Mouse (Mus musculus) neural tube, embryonic 12.5 days (tissue): ENCODE results near the gene Cyp3a59. TPM values are rescaled to one million over a fixed set of nuclear protein-coding genes. Genes with fewer than 3 reads are reported as not detected.
"Not testable (repeated sequence)": the region's sequence is repeated elsewhere in the genome, so short reads cannot be mapped to it uniquely, and the experiment has no call there.

Experiments
- ATAC-seq: fragments of 200-750 bp; cut with Nextera tagmentation; 2 replicates; pipeline ENCODE4 v1.8.0; 2017; ENCODE audit warnings: low read depth, mild to moderate bottlenecking, moderate TSS enrichment, moderate library complexity; ENCODE audit not compliant: low FRiP score
- H3K27ac ChIP-seq: fragments of 300-500 bp; sonication (generic); 2 replicates; pipeline ENCODE4 v1.5.1; 2016
- H3K27me3 ChIP-seq: fragments of 300-500 bp; sonication (generic); replicated peaks from 2 replicates; pipeline ENCODE4 v1.6.1; 2016; ENCODE audit warnings: mild to moderate bottlenecking
- H3K36me3 ChIP-seq: fragments of 300-500 bp; sonication (generic); 2 replicates; pipeline ENCODE4 v1.6.1; 2016; ENCODE audit warnings: mild to moderate bottlenecking
- H3K4me1 ChIP-seq: fragments of 300-500 bp; sonication (generic); 2 replicates; pipeline ENCODE4 v1.6.1; 2016
- H3K4me2 ChIP-seq: fragments of 300-500 bp; sonication (generic); replicated peaks from 2 replicates; pipeline ENCODE4 v1.6.1; 2016; ENCODE audit warnings: mild to moderate bottlenecking
- H3K4me3 ChIP-seq: fragments of 300-500 bp; sonication (generic); 2 replicates; pipeline ENCODE4 v1.5.1; 2016
- H3K9ac ChIP-seq: fragments of 300-500 bp; sonication (generic); 2 replicates; pipeline ENCODE4 v1.6.1; 2016; ENCODE audit warnings: mild to moderate bottlenecking
- H3K9me3 ChIP-seq: fragments of 300-500 bp; sonication (generic); 2 replicates; pipeline ENCODE4 v1.6.1; 2016; ENCODE audit warnings: mild to moderate bottlenecking
- WGBS: fragments of 180-500 bp; shearing (Covaris S2); methylation state at CpG from one replicate; pipeline ENCODE4 v1.1.7; 2016; 5-methylcytosine and 5-hydroxymethylcytosine counted together
- polyA plus RNA-seq: library from polyadenylated mRNA; unstranded; fragments of >200 nt; fragmentation: Nextera tagmentation; extraction: Ambion mirVana; gene quantifications from 2 replicates; pipeline ENCODE4 v1.2.1, GENCODE M21; 2016

The Cyp3a59 gene
- not detected in 2 replicates for polyA plus RNA-seq

DNA sequence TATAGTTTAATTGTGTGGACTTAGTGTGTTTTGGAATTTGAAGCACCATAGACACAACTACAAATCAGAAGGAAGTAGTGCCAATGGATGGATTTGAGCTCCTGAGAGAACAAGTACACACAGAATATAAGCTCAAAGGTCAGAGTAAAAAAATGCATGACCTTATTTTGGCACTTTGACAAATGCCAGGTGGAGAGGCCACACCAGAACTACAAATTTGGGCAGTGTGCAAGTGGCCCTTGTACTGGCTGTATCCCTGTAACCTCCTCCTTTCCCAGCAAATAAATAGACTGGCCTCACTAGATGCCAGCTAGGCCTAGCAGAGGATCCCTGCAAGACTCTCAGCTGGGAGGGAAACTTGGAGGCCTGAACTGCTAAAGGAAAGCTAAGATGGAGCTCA, at the start of gene Cyp3a59:
Cyp3a59 (plus strand) TSS at position 313 of the 400 bp plus-strand sequence.
- not testable (repeated sequence) for ATAC-seq, H3K27me3 ChIP-seq

DNA sequence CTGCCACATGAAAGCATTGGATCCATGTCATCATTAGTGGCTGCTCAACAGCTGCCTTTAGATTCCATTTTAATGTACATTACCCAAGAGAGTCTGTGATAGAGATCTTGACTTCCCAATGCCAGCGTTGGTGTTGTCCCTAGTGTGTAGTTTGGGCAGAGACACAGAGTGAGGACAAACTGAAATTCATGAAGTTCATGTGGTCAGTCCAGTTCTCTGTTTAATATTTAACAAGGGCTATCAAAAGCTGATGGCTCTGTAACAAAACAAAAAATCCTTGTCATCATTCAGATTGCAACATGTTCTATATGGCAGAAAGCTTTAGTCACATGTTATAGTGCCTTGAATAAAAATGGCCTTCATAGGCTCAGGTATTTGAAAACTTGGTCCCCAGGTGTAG, 9.0 kb upstream of the Cyp3a59 start:
- Histone ChIP-seq H3K27ac (no peak overlapping the region), H3K4me2 (no peak overlapping the region), H3K27me3 (no peaks in the 10 kb centered on the region), H3K4me3 (no peak overlapping the region), H3K36me3 (no peaks in the 10 kb centered on the region), H3K9ac (no peak overlapping the region), H3K4me1 (no peaks in the 10 kb centered on the region), H3K9me3 (peaks cover 41% of the 10 kb centered on the region)
- no peak for ATAC-seq
- 63% methylated on average over 1 of the region's 1 CpGs for WGBS

More for the DNA sequence above, at the start of gene Cyp3a59:
- not testable (repeated sequence) for H3K4me3 ChIP-seq, H3K36me3 ChIP-seq, H3K4me2 ChIP-seq, H3K27ac ChIP-seq, H3K4me1 ChIP-seq, H3K9ac ChIP-seq
- H3K9me3 ChIP-seq, result peaks cover 12% of the 10 kb centered on the region

DNA sequence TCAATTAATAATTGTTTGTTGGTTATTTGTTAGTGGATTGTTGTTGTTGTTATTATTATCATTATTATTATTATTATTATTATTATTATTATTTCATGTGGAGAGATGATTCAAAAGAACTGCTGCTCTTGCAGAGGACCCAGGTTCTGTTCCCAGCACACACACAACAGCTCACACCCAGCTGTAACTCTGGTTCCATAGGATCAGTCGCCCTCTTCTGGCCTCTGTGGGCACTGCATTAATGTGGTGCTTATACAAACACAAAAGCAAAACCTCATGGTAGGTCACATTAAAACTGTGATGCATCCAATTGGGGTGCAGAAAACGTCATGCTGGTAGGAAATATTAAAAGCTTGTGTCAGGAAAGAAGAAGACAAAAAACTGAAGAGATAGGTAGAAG, 68.8 kb downstream of the Cyp3a59 start:
- WGBS, result 43% methylated on average over 2 of the region's 2 CpGs
- peaks cover 18% of the 10 kb centered on the region for H3K9me3 ChIP-seq

DNA sequence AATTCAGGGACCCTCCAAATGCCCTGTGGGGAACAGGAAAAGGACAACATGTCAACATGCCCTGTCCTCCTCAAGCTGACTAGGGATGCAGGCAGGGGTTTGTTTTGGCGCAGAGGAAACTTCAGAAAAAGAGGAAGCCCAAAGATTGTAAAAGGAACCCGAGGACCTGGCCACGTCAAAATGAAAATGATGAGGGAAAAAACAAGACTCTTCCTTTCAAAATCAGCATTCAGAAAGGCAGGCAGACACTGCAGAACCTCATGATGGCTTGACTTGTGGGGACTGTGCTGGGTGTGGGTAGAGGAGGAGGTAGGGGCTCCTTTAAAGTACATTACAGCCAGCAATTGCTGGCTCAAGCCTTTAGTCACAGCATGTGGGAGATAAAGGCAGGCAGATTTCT, 71.4 kb downstream of the Cyp3a59 start:
- H3K9ac ChIP-seq, result no peak overlapping the region
- no peaks in the 10 kb centered on the region for H3K4me1 ChIP-seq
- no peaks in the 10 kb centered on the region for H3K27me3 ChIP-seq
- H3K4me3 ChIP-seq, result no peak overlapping the region
- no peaks in the 10 kb centered on the region for H3K36me3 ChIP-seq
- no peak overlapping the region for H3K4me2 ChIP-seq
- H3K9me3 ChIP-seq, result peaks cover 19% of the 10 kb centered on the region
- WGBS, result 81% methylated on average over 3 of the region's 3 CpGs
- H3K27ac ChIP-seq, result no peak overlapping the region
- ATAC-seq, result no peak

More for the DNA sequence above, 68.8 kb downstream of the Cyp3a59 start:
- Histone ChIP-seq H3K27me3 (no peaks in the 10 kb centered on the region), H3K36me3 (no peaks in the 10 kb centered on the region), H3K4me3 (no peak overlapping the region), H3K27ac (no peak overlapping the region), H3K4me1 (no peaks in the 10 kb centered on the region), H3K4me2 (no peak overlapping the region), H3K9ac (no peak overlapping the region)
- no peak for ATAC-seq

DNA sequence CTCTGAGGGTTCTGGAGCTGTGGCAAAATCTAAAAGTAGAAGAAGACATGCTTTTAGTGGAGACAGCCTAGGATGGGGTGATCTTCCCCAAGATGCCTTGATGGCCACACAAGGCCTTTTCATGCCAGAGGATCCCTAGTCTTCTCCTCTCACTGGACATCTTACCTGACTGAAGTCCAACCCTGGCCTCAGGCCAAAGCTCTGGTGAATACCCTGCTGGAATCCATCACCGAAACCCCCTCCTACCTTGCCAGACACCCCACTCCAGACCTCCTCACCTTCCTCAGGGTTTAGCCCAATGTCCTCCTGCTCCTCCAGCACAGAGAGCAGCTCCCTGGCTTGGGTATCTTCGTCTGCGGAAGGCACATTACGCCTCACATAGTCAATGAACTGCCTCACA, 79.3 kb downstream of the Cyp3a59 start:
- not testable (repeated sequence) for H3K4me1 ChIP-seq, H3K4me3 ChIP-seq, H3K9ac ChIP-seq, H3K36me3 ChIP-seq, H3K4me2 ChIP-seq, ATAC-seq, H3K27me3 ChIP-seq, H3K9me3 ChIP-seq, H3K27ac ChIP-seq
- WGBS, result 90% methylated on average over 4 of the region's 4 CpGs

DNA sequence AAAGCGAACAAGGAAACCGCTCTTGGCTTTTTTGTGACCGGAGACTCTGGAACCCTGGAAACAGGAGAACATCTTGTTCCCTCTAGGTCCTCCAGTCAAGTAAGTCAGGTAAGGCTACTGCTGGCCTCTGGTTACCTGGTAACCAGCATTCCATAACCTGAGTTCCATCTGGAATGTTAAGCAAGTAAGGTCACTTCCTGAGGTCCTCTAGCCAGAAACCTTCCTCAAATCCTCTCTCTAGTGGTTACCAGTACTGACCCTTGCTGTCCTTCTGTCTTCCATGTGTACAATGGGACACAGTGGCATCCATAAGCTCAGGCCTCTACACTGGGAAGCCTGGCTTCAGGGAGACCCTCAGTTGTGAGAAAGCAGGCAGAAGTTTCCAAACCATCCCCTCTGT, 81.4 kb downstream of the Cyp3a59 start, which contains the start of gene Gm5565:
Gm5565 (minus strand) TSS at position 101 of the 400 bp plus-strand sequence.
- H3K9me3 ChIP-seq, H3K4me3 ChIP-seq, H3K27me3 ChIP-seq, H3K27ac ChIP-seq, H3K4me1 ChIP-seq, H3K9ac ChIP-seq, H3K36me3 ChIP-seq, ATAC-seq, H3K4me2 ChIP-seq: not testable (repeated sequence)
- WGBS, result 91% methylated on average over 3 of the region's 3 CpGs

Other genes starting within 250 kb of the Cyp3a59 start
- gene Cyp3a11, start 199.3 kb upstream of the Cyp3a59 start, polyA plus RNA-seq, result not detected in 2 replicates
- not detected in 2 replicates for gene Cyp3a25, start 69.6 kb upstream of the Cyp3a59 start, polyA plus RNA-seq
- not detected in 2 replicates for gene Gm5565, start 81.3 kb downstream of the Cyp3a59 start, polyA plus RNA-seq
- gene Gm6309, start 91.5 kb downstream of the Cyp3a59 start, polyA plus RNA-seq, result not detected in 2 replicates
- gene 1700001J03Rik, start 106.0 kb downstream of the Cyp3a59 start, polyA plus RNA-seq, result not detected in 2 replicates
- gene Rnf6, start 142.3 kb downstream of the Cyp3a59 start, polyA plus RNA-seq, result 26.5 and 26.6 TPM in 2 replicates
- gene Cdk8, start 152.0 kb downstream of the Cyp3a59 start, polyA plus RNA-seq, result 31.3 and 31.8 TPM in 2 replicates